Mouse (Mus musculus) CD4-positive, CD25-positive, alpha-beta regulatory T cell, adult 2 months (primary cell): ENCODE results near the gene Ehbp1.
A peak's percentile ranks its signal among the peaks of the same experiment; 100 is the strongest.

Source experiments
- DNase-seq: peaks from one replicate; pipeline ENCODE4 v3.0.0-alpha.2; 2012; ENCODE audit warnings: low read depth, low spot score

The Ehbp1 gene

DNA sequence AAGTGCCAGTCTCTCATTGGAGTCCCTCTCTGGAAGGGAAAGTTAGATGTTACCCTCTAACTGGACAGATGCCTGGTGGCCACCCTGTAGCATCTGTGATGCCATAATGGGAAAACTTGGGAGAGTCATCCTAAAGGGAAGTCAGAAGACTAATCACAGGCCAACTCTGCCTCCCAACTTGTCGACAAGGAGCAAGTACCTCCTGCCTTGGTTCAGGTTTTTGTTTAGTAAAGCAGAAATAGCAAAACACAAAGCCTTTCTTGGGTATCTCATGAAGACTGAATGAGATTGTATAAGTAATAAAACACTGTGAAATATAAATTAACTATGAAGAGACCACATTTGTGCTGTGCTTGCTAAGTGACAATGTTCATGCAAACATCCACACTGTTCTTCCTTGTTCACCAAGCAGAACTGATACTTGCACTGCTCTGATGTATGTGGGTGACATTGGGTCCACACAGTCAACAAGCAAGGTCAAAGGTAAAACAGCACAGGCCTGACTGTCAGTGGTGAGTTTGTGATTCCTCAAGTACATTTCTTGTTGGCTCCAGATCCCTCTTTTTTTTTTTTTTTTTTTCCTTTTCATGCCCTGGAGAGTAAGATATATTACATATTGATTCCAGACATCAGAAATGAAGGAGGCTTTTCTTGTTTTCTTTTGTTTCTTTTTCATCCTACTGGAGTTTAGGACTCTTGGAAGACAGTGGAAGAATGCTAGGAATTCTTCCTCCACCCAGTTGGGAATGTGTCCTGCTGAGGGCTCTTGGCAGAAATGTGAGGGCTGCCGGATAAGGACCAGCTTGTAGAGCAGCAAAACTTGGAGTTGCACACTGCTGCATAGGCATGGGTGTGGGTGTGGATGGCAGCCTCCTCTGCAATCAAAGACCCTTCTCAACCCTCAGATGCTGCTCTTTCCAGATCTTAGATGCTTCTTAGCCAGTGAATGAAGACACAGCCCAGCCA is at the start of gene Ehbp1:
Ehbp1 (minus strand) TSS at position 51 of the 966 bp plus-strand sequence.
- DNase-seq, result no peak

DNA sequence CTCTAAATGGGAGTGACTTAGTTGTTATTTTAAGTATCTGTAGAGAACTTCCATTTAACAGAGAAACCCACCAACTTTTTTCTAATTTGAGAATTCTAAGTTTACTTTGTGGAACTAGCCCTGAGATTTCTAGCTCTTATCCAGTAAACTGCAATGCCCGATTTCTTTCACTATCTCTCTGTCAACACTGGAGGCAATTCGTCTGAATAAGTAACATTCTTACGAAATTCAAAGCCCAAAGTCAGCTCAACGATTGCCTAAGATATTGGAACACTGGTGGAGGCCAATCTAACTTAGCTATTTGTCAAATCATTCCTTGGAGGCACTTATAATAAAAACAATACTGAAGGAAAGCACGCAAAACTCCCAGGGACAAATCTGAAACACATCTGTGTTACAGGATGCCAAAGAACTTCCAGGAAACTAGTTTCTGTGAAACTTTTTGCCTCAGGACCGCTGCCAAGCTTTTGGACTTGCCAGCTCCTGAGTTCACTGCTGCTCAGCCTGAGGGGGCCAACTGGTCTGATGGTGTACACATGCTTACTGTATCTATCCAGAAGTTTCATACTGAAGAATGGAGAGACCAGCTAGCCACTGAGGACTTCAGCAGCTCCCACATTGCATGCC is 45.5 kb upstream of the Ehbp1 start:
- DNase-seq, result no peak

DNA sequence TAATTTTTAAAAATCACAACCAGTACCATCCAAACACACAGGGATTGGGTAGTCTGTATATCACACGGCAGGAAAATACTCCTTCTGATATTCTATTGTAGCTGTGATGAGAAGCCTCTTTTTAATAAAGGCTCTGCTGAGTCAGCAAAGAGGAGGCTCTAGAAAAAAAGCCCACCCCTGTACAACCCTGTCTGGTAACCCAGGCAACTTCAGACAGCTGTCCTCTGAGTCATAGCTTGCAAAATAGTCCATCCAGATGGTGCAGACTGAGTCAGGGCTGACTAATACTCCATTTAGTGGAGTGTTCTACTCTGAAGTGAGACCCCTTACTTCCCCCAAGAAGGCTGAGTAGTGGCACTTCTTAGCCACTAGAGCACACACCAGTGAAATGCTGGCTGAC is 41.4 kb upstream of the Ehbp1 start:
- DNase-seq, result no peak

DNA sequence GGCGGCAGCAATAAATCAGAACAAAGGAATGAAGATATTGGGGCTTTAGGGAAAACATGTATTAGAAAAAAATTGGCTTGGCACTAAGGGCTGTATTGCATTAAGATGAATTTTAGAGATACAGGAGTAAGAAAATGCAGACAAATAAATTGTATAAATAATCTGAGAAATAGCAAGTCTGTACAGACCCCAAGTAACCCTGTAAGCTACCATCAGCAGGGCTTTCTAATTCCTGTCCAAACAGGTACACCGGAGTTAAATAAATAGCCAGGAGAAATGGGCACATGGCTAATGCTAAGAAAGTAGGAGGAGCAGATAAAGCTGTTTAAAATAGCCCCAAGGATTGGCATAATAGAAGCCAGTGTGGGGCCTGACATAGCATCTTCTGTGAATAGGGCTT is 32.7 kb upstream of the Ehbp1 start:
- no peak for DNase-seq

DNA sequence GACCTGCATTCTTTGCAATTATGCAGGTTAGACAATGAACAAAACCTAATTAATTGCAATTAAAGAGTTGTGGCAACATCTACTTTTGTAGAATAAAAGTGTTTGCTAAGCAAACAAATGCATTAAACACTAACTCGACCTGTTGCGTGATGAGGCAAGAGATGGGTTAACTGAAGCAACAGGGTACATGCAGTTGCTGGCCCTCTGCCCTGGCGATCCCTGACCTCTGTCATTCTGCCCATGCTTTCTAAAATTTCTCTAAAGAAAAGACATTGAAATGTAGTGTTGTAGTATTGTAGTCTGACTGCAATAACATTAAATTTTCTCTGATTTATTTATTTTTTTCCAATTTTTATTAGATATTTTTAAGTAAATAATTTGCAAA is 31.2 kb upstream of the Ehbp1 start:
- no peak for DNase-seq

DNA sequence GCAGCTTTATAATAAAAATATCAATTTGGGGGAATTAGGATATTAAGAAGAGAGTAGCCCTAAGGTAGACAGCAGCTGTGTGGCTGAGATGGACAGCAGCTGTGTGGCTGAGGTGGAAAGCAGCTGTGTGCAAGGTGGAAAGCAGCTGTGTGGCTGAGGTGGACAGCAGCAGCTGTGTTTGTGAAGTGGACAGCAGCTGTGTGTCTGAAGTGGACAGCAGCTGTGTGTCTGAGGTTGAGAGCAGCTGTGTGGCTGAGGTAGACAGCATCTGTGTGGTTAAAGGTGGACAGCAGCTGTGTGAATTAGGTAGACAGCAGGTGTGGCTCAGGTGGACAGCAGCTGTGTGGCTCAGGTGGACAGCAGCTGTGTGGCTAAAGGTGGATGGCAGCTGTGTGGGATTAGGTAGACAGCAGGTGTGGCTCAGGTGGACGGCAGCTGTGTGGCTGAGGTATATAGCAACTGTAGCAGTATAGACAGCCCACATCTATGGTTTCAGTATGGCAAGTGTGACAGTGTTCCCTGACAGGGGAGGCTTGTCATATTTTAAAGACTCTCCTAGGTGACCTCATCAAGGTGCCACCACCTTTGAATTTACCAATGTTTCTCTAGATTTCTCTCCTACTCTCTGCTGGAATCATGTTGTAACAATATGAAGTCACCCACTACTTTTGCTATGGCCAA is 30.7 kb upstream of the Ehbp1 start:
- no peak for DNase-seq

DNA sequence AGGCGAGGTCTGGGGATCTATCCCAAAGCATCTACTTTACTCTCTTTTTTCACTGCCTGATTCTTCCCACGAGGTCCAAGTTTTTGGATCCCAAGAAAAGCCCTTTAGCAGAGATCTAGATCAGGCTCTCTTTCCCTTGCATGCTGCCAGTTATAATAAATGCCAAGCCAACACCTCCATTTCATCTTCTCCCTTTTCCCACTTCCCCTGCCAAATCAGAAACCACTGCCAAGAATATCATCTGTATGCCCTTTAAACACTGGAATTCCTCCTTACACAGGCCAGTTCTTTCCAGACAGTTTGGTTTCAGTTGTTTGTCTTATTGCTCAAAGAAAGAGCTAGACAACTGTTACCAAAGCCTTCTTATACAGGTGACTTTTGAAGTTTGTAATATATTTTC is 27.7 kb upstream of the Ehbp1 start:
- DNase-seq, result no peak

DNA sequence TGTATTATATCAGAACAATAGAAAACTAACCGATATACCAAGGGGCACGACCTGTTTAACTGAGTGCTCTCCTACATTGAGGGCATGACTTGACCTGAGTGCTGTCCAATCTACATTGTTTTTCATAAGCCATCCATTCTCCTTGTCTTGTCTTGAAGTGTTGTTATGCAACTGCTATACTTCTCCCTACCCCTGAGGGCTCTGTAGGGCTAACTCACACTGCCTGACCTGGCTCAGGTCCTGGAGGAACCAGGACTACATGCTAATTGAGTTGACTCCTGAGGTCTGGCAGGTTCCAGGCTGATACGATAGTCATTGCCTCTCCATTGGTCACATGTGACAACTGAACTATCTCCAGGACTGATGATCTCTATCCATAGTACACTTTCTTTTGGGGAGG is 26.5 kb upstream of the Ehbp1 start:
- no peak for DNase-seq

DNA sequence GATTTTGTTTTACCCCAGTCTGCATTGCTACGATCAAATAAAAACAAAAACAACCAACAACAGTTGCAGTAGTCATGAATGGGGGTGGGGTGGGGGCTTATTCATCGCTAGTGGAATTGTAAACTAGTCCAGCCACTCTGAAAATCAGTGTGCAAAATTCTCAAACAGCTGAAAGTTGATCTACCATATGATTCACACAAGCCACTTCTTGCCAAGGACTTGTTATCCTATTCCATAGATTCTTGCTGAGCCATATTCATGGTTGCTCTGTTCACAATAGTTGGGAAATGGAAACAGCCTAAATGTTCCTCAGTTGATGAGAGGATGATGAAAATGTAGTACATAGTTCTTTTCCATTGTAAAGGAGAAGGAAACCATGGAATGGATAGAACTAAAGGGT is 24.4 kb upstream of the Ehbp1 start:
- no peak for DNase-seq

DNA sequence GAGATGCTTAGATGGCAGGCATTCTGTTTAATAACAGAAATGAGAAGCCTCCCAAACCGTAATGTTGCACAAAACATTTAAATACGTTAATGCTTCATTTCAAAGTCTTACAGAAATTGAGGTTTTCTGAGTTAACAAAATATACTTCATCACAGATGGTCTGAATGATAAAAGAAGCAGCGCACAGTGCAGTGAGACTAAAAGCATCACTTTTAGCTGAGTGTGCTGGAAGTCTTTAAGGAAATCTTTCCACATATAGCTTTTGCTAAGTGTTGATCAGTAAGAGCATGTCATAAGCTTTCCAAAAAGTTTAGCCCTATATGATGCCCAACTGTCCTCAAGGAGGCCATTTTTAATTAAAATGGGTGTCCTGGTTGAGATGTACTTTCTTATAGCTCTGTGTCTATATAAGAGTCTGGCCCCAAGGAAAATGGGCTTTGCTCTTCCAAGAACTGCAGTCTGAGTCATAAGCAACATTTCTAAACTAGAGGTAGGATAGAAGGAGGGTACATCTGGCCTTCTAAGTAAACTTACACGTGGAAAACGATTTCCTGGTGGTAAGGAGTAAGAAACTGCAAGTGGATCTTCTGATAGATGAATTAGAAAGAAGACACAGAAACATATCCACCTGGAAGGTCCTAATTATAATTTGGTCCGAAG is 12.0 kb upstream of the Ehbp1 start:
- no peak for DNase-seq

DNA sequence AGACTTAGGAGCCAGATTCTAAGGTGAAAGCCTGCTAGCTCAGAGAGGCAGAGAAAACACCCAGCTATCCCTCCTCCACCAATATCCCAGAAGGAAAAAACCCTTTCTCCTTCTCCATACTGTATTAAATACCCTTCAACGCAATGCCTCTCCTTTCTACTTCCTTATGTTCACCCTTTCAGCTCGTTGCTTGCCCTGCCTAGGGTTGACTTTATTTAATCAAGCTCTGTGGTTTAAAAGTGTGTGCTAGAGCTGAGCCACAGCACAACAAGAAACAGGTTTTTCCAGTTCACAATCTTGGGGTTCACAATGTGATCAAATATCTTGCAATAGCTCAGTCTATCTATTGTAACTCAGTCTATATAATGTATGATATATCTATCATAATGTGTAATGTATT is 7.9 kb upstream of the Ehbp1 start:
- DNase-seq, result no peak

DNA sequence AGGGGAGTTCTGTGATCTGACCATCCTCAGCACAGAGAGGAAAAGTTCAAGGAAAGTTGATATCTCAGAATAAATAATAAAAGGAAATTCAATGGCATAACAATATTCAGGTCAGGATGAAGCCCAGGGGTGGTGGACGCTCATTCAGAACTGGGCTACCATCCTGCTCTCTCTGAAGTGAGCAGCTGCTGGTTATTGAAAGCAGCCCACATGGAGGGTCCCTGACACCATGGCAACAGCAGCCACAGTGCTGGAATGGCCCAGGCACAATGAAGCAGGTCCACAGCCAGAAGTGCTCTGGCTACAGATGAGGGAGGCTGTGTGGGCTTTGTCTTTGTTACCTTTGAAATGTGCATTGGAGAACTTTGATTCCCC is 6.4 kb upstream of the Ehbp1 start:
- no peak for DNase-seq

DNA sequence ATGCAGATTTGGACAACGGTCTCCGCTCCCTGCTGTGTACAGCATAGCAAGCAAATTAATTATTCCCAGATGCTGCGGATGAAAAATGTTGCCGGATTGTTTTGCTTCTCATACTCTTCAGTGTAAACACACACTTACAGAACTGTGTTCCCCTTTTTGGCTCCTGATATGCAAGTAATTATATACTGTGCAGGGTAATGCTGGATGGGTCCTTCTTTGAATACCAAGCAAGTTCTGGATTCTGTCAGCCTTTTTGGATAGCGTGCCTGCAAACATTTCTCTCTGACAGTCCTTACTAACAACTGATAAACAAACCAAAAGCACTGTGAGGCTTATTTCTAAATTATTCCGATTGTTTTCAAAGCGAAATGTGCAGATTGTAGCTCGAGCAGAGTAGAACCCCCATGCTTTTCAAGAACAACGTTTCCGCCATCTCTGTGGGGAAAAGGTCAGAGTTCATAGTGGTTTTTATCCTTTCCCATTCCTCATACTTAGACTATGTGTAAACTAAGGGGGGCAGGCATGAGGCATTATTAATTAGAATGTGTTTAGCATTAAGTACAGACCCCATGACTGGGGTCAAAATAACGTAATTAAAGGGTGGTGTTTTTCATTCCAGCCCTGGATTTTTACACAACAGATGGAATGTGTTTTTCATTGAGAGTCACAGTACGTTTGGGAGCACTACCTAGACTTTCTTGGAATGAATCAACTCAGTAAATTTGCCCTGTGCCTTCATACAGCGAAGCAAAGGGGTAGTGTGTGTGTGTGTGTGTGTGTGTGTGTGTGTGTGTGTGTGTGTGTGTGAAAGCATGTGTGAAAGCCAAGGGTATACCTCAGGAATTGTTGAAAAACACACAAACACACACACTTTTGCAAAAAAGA is 5.8 kb upstream of the Ehbp1 start:
- DNase-seq, result no peak

DNA sequence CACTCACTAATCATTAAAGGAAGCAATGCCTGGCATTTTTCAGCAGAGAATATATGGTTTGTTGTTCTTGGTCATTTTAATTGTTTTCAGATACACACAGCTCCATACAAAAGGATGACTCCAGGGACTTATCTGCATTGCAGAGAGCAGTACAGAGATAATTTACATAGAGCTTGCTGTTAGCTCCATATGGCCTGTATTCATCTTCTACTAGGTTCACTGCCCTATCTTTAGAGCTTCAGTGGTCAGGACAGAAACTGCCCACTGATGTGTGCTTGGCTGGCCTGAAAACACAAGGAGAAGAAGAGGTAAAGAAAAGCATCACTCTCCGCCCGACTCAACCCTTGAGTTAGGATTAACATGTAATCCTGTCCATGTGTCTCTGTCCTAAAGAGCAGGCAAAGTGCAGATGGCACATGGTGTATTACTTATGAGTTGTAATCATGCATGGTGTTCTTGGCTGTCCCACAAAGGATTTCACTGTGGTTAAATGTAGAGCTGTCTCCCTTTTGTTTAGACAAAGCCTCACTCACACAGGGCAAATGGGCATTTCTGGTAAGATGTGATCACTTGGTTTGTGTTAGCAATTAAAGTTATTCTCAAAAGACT is 14.7 kb downstream of the Ehbp1 start:
- no peak for DNase-seq

DNA sequence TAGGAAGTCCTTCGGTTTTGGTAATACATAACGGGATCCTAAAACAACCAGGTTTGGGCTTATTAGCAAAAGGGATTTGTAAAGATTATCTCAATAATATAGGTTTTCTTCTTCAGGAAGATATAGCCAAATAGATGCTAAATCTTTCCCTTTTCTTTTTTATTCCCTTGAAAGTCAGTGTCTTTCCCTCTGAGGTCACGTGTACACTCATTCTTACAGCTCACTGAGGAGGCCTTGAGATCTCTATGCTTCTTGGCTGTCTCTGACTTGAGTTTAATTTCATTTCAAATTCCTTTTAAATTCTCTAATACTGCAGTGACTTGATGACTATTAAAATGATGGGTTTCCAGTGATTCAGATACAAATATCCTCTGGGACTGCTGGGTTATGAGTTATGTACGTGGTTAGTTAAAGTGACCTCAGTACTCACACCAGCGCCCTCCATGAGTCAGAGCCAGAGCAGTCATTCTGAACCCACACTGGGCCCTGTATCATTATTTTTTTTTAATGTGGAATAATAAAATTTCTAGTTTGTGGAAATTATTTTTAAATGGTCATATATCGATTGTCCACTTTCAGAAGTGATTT is 24.2 kb downstream of the Ehbp1 start:
- no peak for DNase-seq

DNA sequence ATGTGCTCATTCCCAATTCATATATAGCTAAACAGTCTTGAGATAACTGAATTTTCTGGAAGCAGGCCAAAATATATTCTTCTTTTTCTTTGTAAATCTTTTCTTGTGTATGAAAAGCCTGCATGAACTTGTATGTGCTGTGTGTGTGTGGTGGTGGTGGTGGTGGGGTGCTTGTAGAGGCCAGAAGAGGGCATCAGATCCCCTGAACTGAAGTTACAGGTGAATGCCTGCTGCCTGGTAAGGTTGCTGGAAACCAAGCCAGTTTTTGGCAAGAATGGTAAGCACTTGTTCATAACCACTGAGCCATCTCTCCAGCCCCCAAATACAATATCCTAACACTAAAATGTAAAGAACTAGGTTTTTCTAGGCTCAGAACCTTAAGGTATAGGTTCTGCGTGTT is 26.3 kb downstream of the Ehbp1 start:
- DNase-seq, result no peak

DNA sequence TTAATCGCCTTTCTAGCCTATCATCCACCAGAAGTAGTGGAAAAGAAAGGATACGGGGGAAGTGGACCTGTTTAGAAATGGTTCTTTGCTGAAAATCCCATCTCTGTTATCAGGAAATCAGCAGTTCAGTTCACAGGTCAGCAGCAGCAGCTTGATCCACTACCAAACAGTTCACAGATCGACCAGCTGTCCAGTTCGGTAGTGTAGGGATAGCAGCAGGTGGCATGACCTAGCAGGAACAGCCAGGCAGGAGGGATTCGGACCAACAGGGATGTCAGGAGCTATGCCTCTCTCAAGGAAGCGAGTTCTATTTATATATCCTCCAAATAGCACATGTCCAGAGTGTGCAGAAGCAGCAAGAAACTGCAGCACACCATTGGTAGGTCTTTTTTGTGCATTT is 40.9 kb downstream of the Ehbp1 start:
- no peak for DNase-seq

DNA sequence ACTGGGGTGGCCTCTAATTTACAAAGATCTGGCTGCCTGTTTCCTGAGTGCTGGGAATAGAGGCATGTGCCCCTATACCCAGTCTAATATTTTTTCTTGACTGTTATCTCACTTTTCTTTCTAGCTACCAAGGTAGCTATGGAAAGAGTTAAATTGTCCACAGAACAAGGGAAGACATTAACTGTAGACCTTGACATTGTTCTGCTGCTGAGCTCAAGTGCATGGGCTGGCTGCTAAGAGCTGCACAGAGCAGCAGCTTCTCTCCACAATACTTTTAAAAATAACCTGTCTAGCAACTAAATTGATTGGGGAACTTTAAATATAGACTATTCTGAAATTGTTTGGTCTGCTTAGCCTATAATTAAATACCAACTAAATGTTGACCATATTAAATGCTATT is 52.9 kb downstream of the Ehbp1 start:
- DNase-seq, result no peak

DNA sequence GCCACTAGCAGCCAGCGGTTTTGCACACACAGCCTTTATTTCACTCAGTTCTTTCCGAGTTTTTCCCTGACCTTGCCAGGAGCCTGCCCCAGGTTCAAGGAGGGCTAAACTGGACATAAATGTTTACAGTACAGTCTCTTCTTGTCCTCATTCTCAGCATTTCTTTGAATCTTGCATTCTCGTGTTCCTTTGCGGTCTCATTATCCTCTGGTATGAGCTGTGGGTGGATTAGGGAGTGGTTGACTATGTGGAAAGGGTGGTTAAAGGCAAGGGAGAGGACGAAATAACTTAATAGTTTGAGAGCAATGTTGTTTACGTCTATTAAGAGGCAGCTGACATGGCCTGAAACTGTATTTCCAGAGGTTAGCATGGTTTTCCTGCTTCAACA is 54.6 kb downstream of the Ehbp1 start:
- no peak for DNase-seq

DNA sequence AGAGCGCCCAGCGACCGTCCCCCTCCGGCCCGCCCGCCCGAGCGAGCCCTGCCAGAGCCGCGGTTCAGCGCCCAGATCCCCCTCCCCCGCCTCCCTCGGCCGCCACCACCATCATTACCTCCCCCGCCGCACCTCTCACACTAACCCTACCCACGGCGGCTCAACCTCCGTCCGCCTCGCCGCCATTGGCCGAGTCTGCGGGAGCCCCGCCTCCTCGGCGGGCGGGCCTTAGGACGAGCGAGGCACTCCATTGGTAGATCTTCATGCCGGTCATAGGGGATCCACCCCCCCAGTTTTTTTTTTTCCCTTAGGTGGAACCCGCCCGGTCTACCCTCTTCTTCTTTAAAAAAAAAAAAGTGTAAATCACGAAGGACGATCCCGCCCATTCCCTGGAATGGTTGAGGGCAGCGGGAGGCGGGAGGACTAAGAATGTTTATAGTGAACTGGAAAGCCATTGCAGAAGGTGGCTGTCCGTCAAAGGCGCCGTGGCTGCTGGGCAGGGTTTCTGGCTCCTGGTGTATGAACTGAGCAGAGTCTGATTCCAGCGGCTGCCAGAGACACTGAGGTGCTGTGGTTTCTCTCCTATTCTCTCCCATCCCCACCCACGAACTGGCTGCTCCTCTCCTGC is 55.1 kb downstream of the Ehbp1 start:
- DNase-seq, result peak; percentile 95
